Mouse (Mus musculus) lung, embryonic 15.5 days (tissue): Measurements from ENCODE around the gene Ucp2. TPM values are rescaled to one million over a fixed set of nuclear protein-coding genes. Genes with fewer than 3 reads are reported as not detected.

ENCODE experiments used
- ATAC-seq: fragments of 200-750 bp; cut with Nextera tagmentation; 2 replicates; pipeline ENCODE4 v1.8.0; 2017; ENCODE audit warnings: moderate number of reproducible peaks, borderline replicate concordance; ENCODE audit not compliant: low FRiP score, low TSS enrichment; ENCODE audit errors: extremely low read depth
- H3K27ac ChIP-seq: fragments of 300-500 bp; sonication (generic); 2 replicates; pipeline ENCODE4 v1.5.1; 2015; ENCODE audit warnings: moderate library complexity, mild to moderate bottlenecking, inconsistent platforms
- H3K27me3 ChIP-seq: fragments of 300-500 bp; sonication (generic); 2 replicates; pipeline ENCODE4 v1.6.1; 2015; ENCODE audit warnings: inconsistent platforms
- H3K36me3 ChIP-seq: fragments of 300-500 bp; sonication (generic); 2 replicates; pipeline ENCODE4 v1.6.1; 2015; ENCODE audit warnings: inconsistent platforms
- H3K4me1 ChIP-seq: fragments of 300-500 bp; sonication (generic); 2 replicates; pipeline ENCODE4 v1.6.1; 2015; ENCODE audit warnings: inconsistent platforms
- H3K4me2 ChIP-seq: fragments of 300-500 bp; sonication (generic); 2 replicates; pipeline ENCODE4 v1.6.1; 2015; ENCODE audit warnings: inconsistent platforms, mild to moderate bottlenecking, moderate library complexity
- H3K4me3 ChIP-seq: fragments of 300-500 bp; sonication (generic); 2 replicates; pipeline ENCODE4 v1.5.1; 2015; ENCODE audit warnings: mild to moderate bottlenecking, inconsistent platforms
- H3K9ac ChIP-seq: fragments of 300-500 bp; sonication (generic); 2 replicates; pipeline ENCODE4 v1.6.1; 2015; ENCODE audit warnings: inconsistent platforms
- H3K9me3 ChIP-seq: fragments of 300-500 bp; sonication (generic); 2 replicates; pipeline ENCODE4 v1.6.1; 2016; ENCODE audit warnings: inconsistent platforms
- WGBS: fragments of 180-500 bp; shearing (Covaris S2); methylation state at CpG from one replicate; pipeline ENCODE4 v1.1.7; 2015; 5-methylcytosine and 5-hydroxymethylcytosine counted together
- polyA plus RNA-seq: library from polyadenylated mRNA; unstranded; fragments of >200 nt; fragmentation: Nextera tagmentation; extraction: Ambion mirVana; gene quantifications from 2 replicates; pipeline ENCODE4 v1.2.1, GENCODE M21; 2015

Ucp2 gene
- 246 and 279 TPM in 2 replicates for polyA plus RNA-seq

DNA sequence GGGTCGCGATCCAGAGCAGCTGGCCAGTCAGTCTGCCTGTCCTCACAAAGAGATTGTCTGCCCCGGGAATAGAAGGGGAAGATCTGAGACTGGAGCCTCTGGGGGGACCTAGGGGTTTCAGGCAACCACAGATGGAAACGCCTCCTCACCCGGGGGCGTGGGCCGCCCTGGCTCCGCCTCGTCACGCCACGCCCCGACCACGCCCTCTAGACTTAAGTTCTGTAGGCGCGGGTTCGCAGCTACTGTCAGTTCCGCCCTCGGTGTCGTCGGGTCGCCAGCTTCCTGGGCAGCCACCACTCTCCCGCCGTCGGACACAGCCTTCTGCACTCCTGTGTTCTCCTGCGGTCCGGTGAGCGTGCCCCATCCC lies at the start of gene Ucp2:
Gene Ucp2, plus strand, starts transcription at position 221 of the 367 bp plus-strand sequence.
- H3K4me1 ChIP-seq: peaks cover 47% of the 10 kb centered on the region
- peak within 1 kb of the TSS; percentile 57 for H3K4me3 ChIP-seq
- peak; percentile 76 for ATAC-seq
- under 1% methylated on average over 25 of the region's 27 CpGs for WGBS
- no peaks in the 10 kb centered on the region for H3K9me3 ChIP-seq
- H3K36me3 ChIP-seq: peaks cover 14% of the 10 kb centered on the region; the same call in 1 of the 2 replicates
- H3K27me3 ChIP-seq: no peaks in the 10 kb centered on the region
- peak within 1 kb of the TSS; percentile 86 for H3K27ac ChIP-seq
- H3K9ac ChIP-seq: peak within 1 kb of the TSS; percentile 55
- peak within 1 kb of the TSS; percentile 94 for H3K4me2 ChIP-seq

DNA sequence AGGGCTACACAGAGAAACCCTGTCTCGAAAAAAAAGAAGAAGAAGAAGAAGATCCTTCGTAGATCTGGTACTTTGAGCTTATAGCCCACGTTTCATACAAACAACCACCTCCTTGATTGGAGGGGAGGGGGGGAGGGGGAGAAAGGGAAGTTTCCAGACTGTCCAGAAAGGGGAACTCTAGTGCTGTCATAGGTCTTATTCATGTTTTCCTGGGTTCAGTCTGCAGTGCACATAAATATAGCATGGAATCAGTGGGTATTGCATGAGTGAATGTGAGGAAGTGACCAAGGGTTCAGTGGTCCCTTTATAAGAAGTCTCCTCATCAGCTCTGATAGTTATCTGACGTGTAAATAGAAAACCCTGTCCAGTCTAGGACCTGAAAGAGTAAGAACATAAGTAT lies 49.4 kb upstream of the Ucp2 start:
- H3K27ac ChIP-seq: no peak overlapping the region
- H3K27me3 ChIP-seq: no peaks in the 10 kb centered on the region
- ATAC-seq: no peak
- no peak overlapping the region for H3K4me2 ChIP-seq
- H3K9ac ChIP-seq: no peak overlapping the region
- WGBS: 81% methylated on average over 4 of the region's 4 CpGs
- no peak overlapping the region for H3K4me3 ChIP-seq
- H3K9me3 ChIP-seq: no peaks in the 10 kb centered on the region
- no peaks in the 10 kb centered on the region for H3K4me1 ChIP-seq
- peaks cover 55% of the 10 kb centered on the region for H3K36me3 ChIP-seq

DNA sequence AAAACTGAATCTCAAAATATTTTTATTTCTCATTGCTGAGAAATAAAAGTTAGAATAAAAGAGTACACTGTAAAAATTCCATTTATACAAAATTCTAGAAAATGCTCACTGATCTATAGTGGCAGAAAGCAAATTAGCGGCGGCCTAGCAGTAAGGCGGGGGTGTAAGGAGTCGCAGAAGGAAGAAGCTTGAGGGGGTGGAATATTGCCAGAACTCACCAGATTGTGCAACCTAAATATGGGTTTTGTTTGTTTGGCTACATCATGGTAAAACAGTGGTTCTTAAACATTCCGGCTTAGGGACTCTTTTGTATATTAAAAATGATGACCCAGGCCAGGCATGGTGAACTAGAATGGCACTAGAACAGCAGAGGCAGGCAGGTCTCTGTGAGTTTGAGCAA lies 46.9 kb upstream of the Ucp2 start:
- no peak overlapping the region for H3K4me2 ChIP-seq
- H3K27me3 ChIP-seq: no peaks in the 10 kb centered on the region
- WGBS: 91% methylated on average over 5 of the region's 5 CpGs
- no peaks in the 10 kb centered on the region for H3K4me1 ChIP-seq
- H3K27ac ChIP-seq: no peak overlapping the region
- no peak overlapping the region for H3K4me3 ChIP-seq
- ATAC-seq: no peak
- H3K9me3 ChIP-seq: no peaks in the 10 kb centered on the region
- H3K36me3 ChIP-seq: peaks cover 62% of the 10 kb centered on the region
- no peak overlapping the region for H3K9ac ChIP-seq

DNA sequence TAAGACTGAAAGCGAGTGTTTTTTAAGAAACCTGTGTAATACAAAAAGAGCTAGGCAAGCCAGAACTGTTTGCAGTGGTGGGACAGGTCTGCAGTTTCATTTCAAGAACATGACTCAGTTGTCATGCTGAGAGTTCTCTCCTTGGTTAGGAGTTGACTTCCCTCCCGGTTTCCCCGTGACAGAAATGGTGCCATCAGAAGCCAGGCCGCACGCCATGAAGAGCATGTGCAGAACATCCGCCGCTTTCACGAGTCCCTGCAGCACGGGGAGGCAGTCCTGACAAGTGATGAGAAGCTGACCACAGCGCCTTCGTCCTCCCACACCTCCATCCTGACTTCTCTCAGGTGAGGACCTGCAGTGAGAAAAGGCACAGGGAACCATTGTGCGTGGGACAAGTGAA lies 44.6 kb upstream of the Ucp2 start:
- Histone ChIP-seq H3K36me3 (peaks cover 67% of the 10 kb centered on the region), H3K9me3 (no peaks in the 10 kb centered on the region), H3K4me3 (no peak overlapping the region), H3K4me1 (no peaks in the 10 kb centered on the region), H3K27me3 (no peaks in the 10 kb centered on the region), H3K9ac (no peak overlapping the region), H3K27ac (no peak overlapping the region), H3K4me2 (no peak overlapping the region)
- ATAC-seq: no peak
- WGBS: 91% methylated on average over 12 of the region's 12 CpGs

DNA sequence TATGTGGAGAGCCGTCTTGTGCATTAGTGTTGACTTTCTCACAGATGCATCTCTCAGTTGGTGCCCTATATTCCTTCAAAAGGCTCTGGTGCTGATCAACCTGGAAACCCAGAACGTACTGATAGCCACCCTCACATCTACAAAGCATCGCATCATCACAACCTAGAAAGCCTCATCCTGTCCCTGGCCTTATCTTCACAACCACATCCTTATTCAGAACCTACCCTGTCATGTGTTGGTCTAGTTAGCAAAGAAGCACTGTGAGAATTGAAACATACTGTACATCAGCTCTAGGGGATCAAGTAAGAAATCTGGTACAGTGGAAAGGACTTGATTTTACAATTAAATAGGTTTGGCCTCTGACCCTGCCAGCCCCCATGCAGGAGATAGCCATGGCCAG lies 44.2 kb upstream of the Ucp2 start:
- Histone ChIP-seq H3K9me3 (no peaks in the 10 kb centered on the region), H3K27me3 (no peaks in the 10 kb centered on the region), H3K4me2 (no peak overlapping the region), H3K36me3 (peaks cover 67% of the 10 kb centered on the region), H3K27ac (no peak overlapping the region), H3K4me3 (no peak overlapping the region), H3K9ac (no peak overlapping the region), H3K4me1 (no peaks in the 10 kb centered on the region)
- no peak for ATAC-seq
- WGBS: 83% methylated on average over 3 of the region's 3 CpGs

DNA sequence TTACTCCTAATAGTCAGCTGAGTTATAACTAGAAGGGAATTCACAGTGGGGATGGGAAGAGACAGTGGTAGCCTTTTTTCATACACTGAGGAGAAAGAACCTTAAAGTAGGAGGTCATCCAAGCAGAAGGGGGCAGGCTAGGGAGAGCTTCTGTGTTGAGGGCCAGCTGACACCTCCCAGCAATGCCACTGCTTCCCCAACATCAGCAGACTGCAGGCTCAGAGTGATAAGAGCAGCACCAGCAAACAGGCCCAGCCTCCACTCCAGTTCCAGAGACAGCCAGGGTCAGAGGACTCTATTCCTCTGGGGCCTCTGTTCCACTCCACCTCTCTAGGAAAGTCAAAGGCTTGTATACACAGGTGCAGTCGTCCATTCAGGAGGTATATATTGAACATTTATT lies 35.0 kb upstream of the Ucp2 start:
- Histone ChIP-seq H3K27ac (no peak overlapping the region), H3K9me3 (no peaks in the 10 kb centered on the region), H3K27me3 (no peaks in the 10 kb centered on the region), H3K4me1 (no peaks in the 10 kb centered on the region), H3K36me3 (peaks cover 36% of the 10 kb centered on the region), H3K4me2 (no peak overlapping the region), H3K9ac (no peak overlapping the region), H3K4me3 (no peak overlapping the region)
- WGBS: 53% methylated on average over 1 of the region's 1 CpGs
- ATAC-seq: no peak

DNA sequence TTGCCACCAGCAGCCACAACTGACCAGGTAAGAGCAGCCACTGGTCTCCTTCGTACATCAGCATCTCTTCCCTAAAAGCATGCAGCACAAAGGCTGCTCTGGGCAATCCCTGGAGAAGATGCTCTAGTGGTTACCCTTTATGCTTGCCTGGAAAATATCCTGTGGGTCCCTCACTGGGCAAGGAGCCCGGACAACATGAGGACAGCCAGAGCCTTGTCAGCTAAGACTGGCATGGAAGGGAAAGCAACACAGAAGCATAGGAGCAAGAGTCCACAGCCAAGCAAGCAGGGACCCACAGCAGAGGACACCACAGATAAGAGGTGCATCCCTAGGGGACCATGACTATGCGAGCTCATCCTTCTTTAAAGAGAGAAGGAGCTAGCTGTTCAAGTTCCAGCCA lies 33.3 kb upstream of the Ucp2 start:
- Histone ChIP-seq H3K4me3 (no peak overlapping the region), H3K4me2 (no peak overlapping the region), H3K27ac (no peak overlapping the region), H3K36me3 (peaks cover 23% of the 10 kb centered on the region), H3K9ac (no peak overlapping the region), H3K4me1 (peaks cover 2% of the 10 kb centered on the region; the same call in 1 of the 2 replicates), H3K27me3 (no peaks in the 10 kb centered on the region), H3K9me3 (no peaks in the 10 kb centered on the region)
- ATAC-seq: no peak
- WGBS: 95% methylated on average over 3 of the region's 3 CpGs

DNA sequence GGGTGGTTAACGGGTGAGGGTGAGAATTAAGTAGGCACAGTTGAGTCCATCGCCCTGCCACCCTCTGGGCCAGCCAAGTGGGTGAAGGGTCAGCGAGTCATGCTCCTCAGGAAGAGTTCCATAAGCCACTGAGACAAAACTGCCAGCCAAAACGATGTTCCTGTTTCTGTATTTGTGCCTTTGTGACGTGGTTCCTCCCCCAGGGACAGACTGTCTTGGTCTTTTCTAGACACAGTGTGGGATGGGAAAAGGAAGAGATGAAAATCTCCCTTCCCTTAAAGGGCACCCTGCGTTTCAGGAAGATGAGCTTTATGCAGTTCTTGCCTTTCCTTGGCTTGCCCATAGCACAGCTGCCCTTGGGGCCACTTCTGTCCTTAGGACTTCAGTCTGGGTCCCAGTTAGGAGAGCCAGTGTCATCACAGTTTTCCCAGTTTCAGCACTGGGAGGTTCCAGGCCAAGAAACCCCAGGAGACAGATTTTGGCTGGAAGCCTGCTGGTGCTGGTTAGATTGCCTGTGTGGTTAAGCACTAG lies 31.5 kb upstream of the Ucp2 start:
- Histone ChIP-seq H3K4me1 (peaks cover 17% of the 10 kb centered on the region), H3K9me3 (no peaks in the 10 kb centered on the region), H3K9ac (no peak overlapping the region), H3K27ac (no peak overlapping the region), H3K4me3 (no peak overlapping the region), H3K27me3 (no peaks in the 10 kb centered on the region), H3K4me2 (no peak overlapping the region), H3K36me3 (peaks cover 9% of the 10 kb centered on the region)
- 79% methylated on average over 6 of the region's 6 CpGs for WGBS
- no peak for ATAC-seq

DNA sequence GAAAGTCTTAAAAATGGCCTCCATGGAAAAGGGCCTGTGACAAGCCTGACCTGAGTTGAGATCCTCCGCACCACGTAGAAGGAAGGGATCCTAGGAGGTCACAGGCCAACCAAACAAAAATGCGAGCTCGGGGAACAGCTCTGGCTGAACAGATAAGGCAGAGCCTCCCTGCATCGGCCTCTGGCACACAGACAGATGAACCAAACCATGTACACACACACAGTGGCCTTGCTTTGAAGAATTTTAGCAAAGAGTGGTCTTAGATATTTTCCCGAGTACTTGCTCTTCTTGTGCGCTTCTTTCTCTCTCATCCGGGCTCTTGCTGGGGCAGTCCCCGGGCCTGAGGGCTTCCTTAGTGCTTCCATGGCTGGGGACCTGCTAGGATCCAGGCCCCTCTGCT lies 29.9 kb upstream of the Ucp2 start:
- Histone ChIP-seq H3K9ac (no peak overlapping the region), H3K4me2 (no peak overlapping the region), H3K4me3 (no peak overlapping the region), H3K4me1 (peaks cover 17% of the 10 kb centered on the region), H3K27ac (no peak overlapping the region), H3K9me3 (no peaks in the 10 kb centered on the region), H3K27me3 (no peaks in the 10 kb centered on the region), H3K36me3 (peaks cover 9% of the 10 kb centered on the region)
- 56% methylated on average over 9 of the region's 9 CpGs for WGBS
- ATAC-seq: no peak

DNA sequence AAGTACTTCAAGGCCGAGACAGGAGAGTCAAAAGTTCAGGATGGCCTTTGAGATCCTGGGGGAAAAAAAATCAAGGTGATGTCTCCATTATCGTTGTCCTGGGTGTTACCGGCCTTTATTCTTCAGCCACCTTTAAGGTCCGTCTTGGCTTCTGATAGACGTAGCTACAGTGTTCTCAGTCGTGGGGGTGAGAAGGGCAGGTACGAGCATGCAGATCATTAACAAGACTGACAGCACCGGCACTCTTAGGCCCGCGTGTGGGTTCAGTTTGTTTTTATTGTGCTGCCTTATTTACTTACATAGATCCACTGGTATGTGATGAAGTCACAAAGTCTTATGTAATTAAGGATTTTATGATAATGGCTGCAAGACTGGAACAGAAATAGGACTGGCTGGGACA lies 29.4 kb upstream of the Ucp2 start:
- Histone ChIP-seq H3K4me3 (no peak overlapping the region), H3K27ac (no peak overlapping the region), H3K4me2 (no peak overlapping the region)

DNA sequence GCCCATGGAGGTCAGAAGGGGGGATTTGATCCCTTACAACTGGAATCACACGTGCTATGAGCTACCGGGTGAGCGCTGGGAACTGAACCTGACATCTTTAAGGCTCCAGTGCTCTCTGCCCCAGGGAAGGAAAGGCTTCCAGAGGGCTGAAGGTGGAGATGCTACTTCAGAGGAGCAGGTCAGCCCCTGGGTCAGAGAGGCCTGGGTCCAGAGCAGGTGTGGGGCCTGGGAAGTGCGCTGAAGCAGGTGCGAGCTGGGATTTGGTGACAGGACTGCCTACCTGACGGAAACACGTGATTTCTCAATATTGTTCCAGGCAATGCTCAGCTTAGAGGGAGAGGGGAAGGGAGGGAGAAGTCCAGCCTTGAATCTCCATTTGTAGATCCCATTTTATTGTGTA lies 28.9 kb upstream of the Ucp2 start:
- no peak overlapping the region for H3K4me2 ChIP-seq
- peaks cover 9% of the 10 kb centered on the region for H3K36me3 ChIP-seq
- 84% methylated on average over 7 of the region's 7 CpGs for WGBS
- no peak overlapping the region for H3K9ac ChIP-seq
- no peaks in the 10 kb centered on the region for H3K9me3 ChIP-seq
- H3K4me3 ChIP-seq: no peak overlapping the region
- H3K4me1 ChIP-seq: peaks cover 17% of the 10 kb centered on the region
- H3K27ac ChIP-seq: no peak overlapping the region
- no peaks in the 10 kb centered on the region for H3K27me3 ChIP-seq
- no peak for ATAC-seq

More for the DNA sequence above, 29.4 kb upstream of the Ucp2 start:
- H3K27me3 ChIP-seq: no peaks in the 10 kb centered on the region
- no peak overlapping the region for H3K9ac ChIP-seq
- peaks cover 9% of the 10 kb centered on the region for H3K36me3 ChIP-seq
- H3K4me1 ChIP-seq: peaks cover 17% of the 10 kb centered on the region
- WGBS: 57% methylated on average over 10 of the region's 10 CpGs
- no peak for ATAC-seq
- no peaks in the 10 kb centered on the region for H3K9me3 ChIP-seq

DNA sequence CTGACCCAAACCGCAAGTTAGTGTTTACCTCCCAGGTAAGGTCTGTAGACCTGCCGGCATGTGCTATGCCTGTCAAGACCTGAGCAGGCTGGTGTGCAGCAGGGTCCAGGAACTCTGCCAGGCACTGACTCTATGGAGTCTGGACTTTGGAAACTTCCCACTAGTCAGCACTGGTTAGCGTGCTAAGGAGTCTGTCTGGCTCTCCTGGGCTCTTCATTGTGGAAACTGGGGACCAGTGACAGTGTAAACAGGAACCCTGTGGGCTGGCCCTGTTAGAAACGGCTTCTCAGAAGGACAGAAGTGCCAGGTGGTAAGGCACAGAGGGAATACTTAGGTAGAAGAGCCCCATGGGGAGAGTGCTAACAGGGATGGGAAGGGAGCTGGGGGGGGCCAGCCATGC lies 27.9 kb upstream of the Ucp2 start:
- Histone ChIP-seq H3K9ac (peak overlapping the region; percentile 10; the same call in 1 of the 2 replicates), H3K4me2 (peak overlapping the region; percentile 33), H3K4me1 (peaks cover 17% of the 10 kb centered on the region), H3K36me3 (no peaks in the 10 kb centered on the region), H3K27me3 (no peaks in the 10 kb centered on the region), H3K9me3 (no peaks in the 10 kb centered on the region), H3K4me3 (no peak overlapping the region), H3K27ac (peak overlapping the region; percentile 78)
- 0 out of 2 replicates have a peak, but pooled peaks have one; percentile 1 for ATAC-seq
- WGBS: 50% methylated on average over 4 of the region's 4 CpGs
